Mouse (Mus musculus): ENCODE results near the gene Sgpp1. TPM values are rescaled to one million over a fixed set of nuclear protein-coding genes. Genes with fewer than 3 reads are reported as not detected.
"Not testable (repeated sequence)": the region's sequence is repeated elsewhere in the genome, so short reads cannot be mapped to it uniquely, and the experiment has no call there.

The Sgpp1 gene
- polyA plus RNA-seq, 1 experiment from 2014 or later = 10.5 TPM

- CTCF ChIA-PET = no interaction called here
- POLR2A ChIA-PET = no interaction called here
- in situ Hi-C loops (cut with MboI; ENCODE audit: low pct_unique_long_range_greater_than_20kb) = no loop called here
- DNase-seq (ENCODE audit: low read depth, low spot score) (no peak), ATAC-seq (no peak)
- no peak for TF ChIP-seq CTCF (IDR thresholded peaks at IDR 0.05)
- no peaks in the 10 kb centered on the region for H3K27me3 ChIP-seq
These were observed 46.5 kb downstream of the Sgpp1 start for GRCm38 (mm10) chr12:75689003-75689402.

GRCm38 (mm10) chr12:75687314-75687713 is 48.2 kb downstream of the Sgpp1 start:
- POLR2A ChIA-PET = no interaction called here
- CTCF ChIA-PET = no interaction called here
- no peak for ATAC-seq
- no peak for DNase-seq (ENCODE audit: low read depth, low spot score)
- in situ Hi-C loops (cut with MboI; ENCODE audit: low pct_unique_long_range_greater_than_20kb) = no loop called here
- no peak for TF ChIP-seq CTCF (IDR thresholded peaks at IDR 0.05)
- no peaks in the 10 kb centered on the region for H3K27me3 ChIP-seq

- ATAC-seq; CTCF ChIA-PET; DNase-seq (ENCODE audit: low read depth, low spot score); in situ Hi-C loops (cut with MboI; ENCODE audit: low pct_unique_long_range_greater_than_20kb); H3K27me3 ChIP-seq; POLR2A ChIA-PET: not testable (repeated sequence)
These were observed 51.5 kb downstream of the Sgpp1 start for GRCm38 (mm10) chr12:75684026-75684425.

GRCm38 (mm10) chr12:75683598-75683997 is 51.9 kb downstream of the Sgpp1 start:
- CTCF ChIA-PET = interaction anchor here (1.3 kb wide), 1 partner anchor 23 kb away, joined by 3 read pairs; no protein-coding TSS in a partner anchor
- no peaks in the 10 kb centered on the region for H3K27me3 ChIP-seq
- in situ Hi-C loops (cut with MboI; ENCODE audit: low pct_unique_long_range_greater_than_20kb) = no loop called here
- ATAC-seq (no peak), DNase-seq (ENCODE audit: low read depth, low spot score) (no peak)
- TF ChIP-seq CTCF (IDR thresholded peaks at IDR 0.05) = no peak
- POLR2A ChIA-PET = no interaction called here

GRCm38 (mm10) chr12:75682842-75683241 is 52.7 kb downstream of the Sgpp1 start:
- H3K27me3 ChIP-seq = no peaks in the 10 kb centered on the region
- POLR2A ChIA-PET = no interaction called here
- peak; percentile 12 for ATAC-seq
- no peak for TF ChIP-seq CTCF (IDR thresholded peaks at IDR 0.05)
- CTCF ChIA-PET = interaction anchor here (1.0 to 1.3 kb wide), 2 partner anchors 17 to 23 kb away, joined by 3 read pairs; no protein-coding TSS in a partner anchor
- no peak for DNase-seq (ENCODE audit: low read depth, low spot score)
- in situ Hi-C loops (cut with MboI; ENCODE audit: low pct_unique_long_range_greater_than_20kb) = no loop called here

GRCm38 (mm10) chr12:75681101-75681500 is 54.4 kb downstream of the Sgpp1 start:
- DNase-seq (ENCODE audit: low read depth, low spot score) (no peak), ATAC-seq (no peak)
- in situ Hi-C loops (cut with MboI; ENCODE audit: low pct_unique_long_range_greater_than_20kb) = no loop called here
- H3K27me3 ChIP-seq = no peaks in the 10 kb centered on the region
- POLR2A ChIA-PET = no interaction called here
- CTCF ChIA-PET = interaction anchor here (0.7 to 1.8 kb wide), 2 partner anchors 10 to 74 kb away, joined by 3 to 7 read pairs; no protein-coding TSS in a partner anchor
- TF ChIP-seq CTCF (IDR thresholded peaks at IDR 0.05) = no peak

- CTCF ChIA-PET = no interaction called here
- in situ Hi-C loops (cut with MboI; ENCODE audit: low pct_unique_long_range_greater_than_20kb) = loop anchor here (10.0 kb wide), 1 partner anchor 96 kb away; no protein-coding TSS in a partner anchor
- no peak for TF ChIP-seq CTCF (IDR thresholded peaks at IDR 0.05)
These were observed 57.1 kb downstream of the Sgpp1 start for GRCm38 (mm10) chr12:75678393-75678792.

GRCm38 (mm10) chr12:75672630-75673029 is 62.9 kb downstream of the Sgpp1 start:
- TF ChIP-seq CTCF (IDR thresholded peaks at IDR 0.05) = no peak
- ChIA-PET POLR2A (no interaction called here), CTCF (no interaction called here)
- no peak for ATAC-seq
- in situ Hi-C loops (cut with MboI; ENCODE audit: low pct_unique_long_range_greater_than_20kb) = loop anchor here (10.0 kb wide), 1 partner anchor 102 kb away; no protein-coding TSS in a partner anchor
- H3K27me3 ChIP-seq = no peaks in the 10 kb centered on the region
- DNase-seq (ENCODE audit: low read depth, low spot score) = no peak

More at GRCm38 (mm10) chr12:75678393-75678792, 57.1 kb downstream of the Sgpp1 start:
- ATAC-seq = no peak
- no peaks in the 10 kb centered on the region for H3K27me3 ChIP-seq
- DNase-seq (ENCODE audit: low read depth, low spot score) = no peak
- POLR2A ChIA-PET = no interaction called here

- TF ChIP-seq CTCF (IDR thresholded peaks at IDR 0.05) = no peak
- ChIA-PET POLR2A (no interaction called here), CTCF (interaction anchor here (2.0 kb wide), 1 partner anchor 9 kb away, joined by 7 read pairs; no protein-coding TSS in a partner anchor)
- in situ Hi-C loops (cut with MboI; ENCODE audit: low pct_unique_long_range_greater_than_20kb) = loop anchor here (10.0 kb wide), 1 partner anchor 103 kb away; no protein-coding TSS in a partner anchor
- H3K27me3 ChIP-seq = no peaks in the 10 kb centered on the region
- DNase-seq (ENCODE audit: low read depth, low spot score) (no peak), ATAC-seq (no peak)
These were observed 63.7 kb downstream of the Sgpp1 start for GRCm38 (mm10) chr12:75671759-75672315.

- H3K27me3 ChIP-seq = no peaks in the 10 kb centered on the region
- DNase-seq (ENCODE audit: low read depth, low spot score) (no peak), ATAC-seq (no peak)
- TF ChIP-seq CTCF (IDR thresholded peaks at IDR 0.05) = no peak
- ChIA-PET CTCF (interaction anchor here (2.0 kb wide), 1 partner anchor 10 kb away, joined by 7 read pairs; no protein-coding TSS in a partner anchor), POLR2A (no interaction called here)
- in situ Hi-C loops (cut with MboI; ENCODE audit: low pct_unique_long_range_greater_than_20kb) = loop anchor here (10.0 kb wide), 1 partner anchor 104 kb away; no protein-coding TSS in a partner anchor
These were observed 64.9 kb downstream of the Sgpp1 start for GRCm38 (mm10) chr12:75670611-75671010.

GRCm38 (mm10) chr12:75669258-75670106 is 66.0 kb downstream of the Sgpp1 start, which contains the start of gene Wdr89:
Gene Wdr89 (minus strand): TSS chr12:75669537.
- POLR2A ChIA-PET = interaction anchor here (0.6 to 1.5 kb wide), 2 partner anchors 25 to 181 kb away, joined by 3 to 4 read pairs; no protein-coding TSS in a partner anchor
- ATAC-seq (peak; percentile 100), DNase-seq (ENCODE audit: low read depth, low spot score) (peak; percentile 99)
- peak; percentile 73 for TF ChIP-seq CTCF (IDR thresholded peaks at IDR 0.05)
- in situ Hi-C loops (cut with MboI; ENCODE audit: low pct_unique_long_range_greater_than_20kb) = loop anchor here (10.0 kb wide), 1 partner anchor 105 kb away; no protein-coding TSS in a partner anchor
- H3K27me3 ChIP-seq = no peaks in the 10 kb centered on the region
- CTCF ChIA-PET = interaction anchor here (0.7 to 1.2 kb wide), 4 partner anchors 11 to 194 kb away, joined by 3 read pairs; no protein-coding TSS in a partner anchor
